Mouse (Mus musculus) bone marrow, adult 2 months (tissue): ENCODE results near the gene Fggy. TPM values are rescaled to one million over a fixed set of nuclear protein-coding genes. Genes with fewer than 3 reads are reported as not detected.

Experiments
- H3K27ac ChIP-seq: fragments of 200-500 bp; 2 replicates; pipeline ENCODE4 v1.5.1; 2012; ENCODE audit warnings: low read depth, mild to moderate bottlenecking, control low read depth, inconsistent platforms, low read length; ENCODE audit not compliant: control insufficient read depth, poor library complexity, insufficient read depth
- H3K4me1 ChIP-seq: fragments of 200-500 bp; 2 replicates; pipeline ENCODE4 v1.6.1; 2011; ENCODE audit warnings: low read length; ENCODE audit not compliant: control insufficient read depth, insufficient read depth
- H3K4me3 ChIP-seq: fragments of 200-500 bp; replicated peaks from 2 replicates; pipeline ENCODE3; 2011; ENCODE audit warnings: mild to moderate bottlenecking, low read depth, low read length, control low read depth; ENCODE audit not compliant: control insufficient read depth
- CTCF ChIP-seq: fragments of 200-500 bp; IDR thresholded peaks from 2 replicates; pipeline ENCODE4 v1.5.1; 2011; ENCODE audit warnings: low read length, control low read depth; ENCODE audit not compliant: control insufficient read depth, insufficient read depth
- POLR2A ChIP-seq: fragments of 200-500 bp; IDR thresholded peaks from 2 replicates; pipeline ENCODE4 v1.6.1; 2011; ENCODE audit warnings: low read depth, mild to moderate bottlenecking, control low read depth, low read length, borderline replicate concordance; ENCODE audit not compliant: control insufficient read depth
- WGBS: fragments of 180-500 bp; shearing (Covaris S2); methylation state at CpG from one replicate; pipeline ENCODE4 v1.1.7; 2018; 5-methylcytosine and 5-hydroxymethylcytosine counted together
- polyA plus RNA-seq: library from polyadenylated mRNA; stranded (reverse); fragments of >200 nt; gene quantifications from 2 replicates; pipeline ENCODE4 v1.2.4, GENCODE M21; 2011; ENCODE audit warnings: low replicate concordance; ENCODE audit not compliant: missing spikeins, insufficient read depth, insufficient read length

Fggy gene
- polyA plus RNA-seq, 1 experiment = 6.5 TPM

DNA sequence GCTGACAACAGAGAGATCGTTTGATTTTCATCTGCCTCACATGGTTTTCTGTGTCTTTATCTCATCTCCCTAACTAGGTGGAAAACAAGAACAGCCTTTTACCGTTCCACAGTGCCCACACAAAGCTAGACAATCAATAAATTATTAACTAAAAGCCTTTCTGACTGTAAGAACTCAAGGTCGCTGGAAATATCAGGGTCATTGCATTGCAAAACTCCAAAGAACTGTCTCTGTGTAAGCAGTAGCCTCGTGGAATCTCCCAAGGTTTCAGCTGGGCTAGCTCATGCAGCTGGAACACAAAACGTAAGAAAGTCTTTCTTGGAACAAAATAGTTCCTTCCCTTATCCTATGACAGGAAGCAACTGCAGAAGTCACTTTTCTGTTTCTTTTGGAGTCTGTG lies 180.9 kb downstream of the Fggy start:
- Histone ChIP-seq H3K27ac (no peak overlapping the region), H3K4me3 (no peak overlapping the region), H3K4me1 (no peaks in the 10 kb centered on the region)
- WGBS = 59% methylated on average over 5 of the region's 5 CpGs
- TF ChIP-seq CTCF = no peak
- no peak for TF ChIP-seq POLR2A

DNA sequence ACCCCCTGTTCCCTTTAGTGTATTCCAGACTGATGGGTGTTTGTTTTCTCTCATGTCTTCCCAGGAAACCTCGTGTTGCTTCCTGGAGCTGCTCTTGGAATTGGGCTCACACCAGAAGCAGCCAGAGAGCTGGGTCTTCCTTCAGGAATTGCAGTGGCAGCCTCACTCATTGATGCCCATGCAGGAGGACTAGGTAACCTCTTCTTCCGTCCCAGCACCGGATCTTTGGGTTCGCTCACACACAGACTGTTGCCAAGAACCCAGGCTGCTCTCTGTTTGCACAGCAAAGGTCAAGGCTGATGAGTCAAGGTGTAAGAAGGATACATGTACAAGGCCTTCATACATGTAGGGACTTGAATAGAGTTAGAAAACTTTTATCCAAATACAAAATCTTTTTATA lies 181.4 kb downstream of the Fggy start:
- Histone ChIP-seq H3K27ac (no peak overlapping the region), H3K4me1 (no peaks in the 10 kb centered on the region), H3K4me3 (no peak overlapping the region)
- TF ChIP-seq CTCF = no peak
- no peak for TF ChIP-seq POLR2A
- WGBS = 85% methylated on average over 4 of the region's 4 CpGs

DNA sequence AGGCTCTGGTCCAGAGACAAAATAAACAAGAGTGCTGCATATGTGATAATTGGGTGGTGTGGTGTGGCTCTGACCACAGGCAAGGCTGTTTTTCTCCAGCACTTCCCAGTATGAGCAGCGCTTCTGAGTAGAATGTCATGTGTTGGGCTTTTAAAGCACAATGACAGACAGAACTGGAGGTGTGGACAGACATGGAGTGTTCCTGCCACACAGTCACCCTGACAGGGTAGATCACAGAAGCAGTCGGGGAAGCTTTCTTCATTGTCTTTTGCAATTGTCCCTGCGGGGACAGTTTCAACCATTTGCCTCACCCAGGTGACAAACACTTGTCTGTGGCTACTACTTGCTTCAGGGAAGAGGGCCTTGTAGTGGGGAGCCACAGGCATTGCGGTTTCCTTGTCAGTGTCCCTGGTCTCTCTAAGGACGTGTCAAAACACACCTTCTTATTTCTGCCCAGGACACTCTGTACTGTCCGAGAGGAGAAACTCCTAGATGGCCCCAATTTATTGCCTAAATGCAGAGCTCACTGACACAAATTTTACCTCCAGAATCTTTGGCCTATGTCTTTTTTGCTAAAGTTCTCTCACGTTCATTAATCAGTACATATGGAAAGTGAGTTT lies 183.9 kb downstream of the Fggy start:
- H3K4me1 ChIP-seq = peaks cover 2% of the 10 kb centered on the region; the same call in 1 of the 2 replicates
- peak overlapping the region; percentile 56 for H3K27ac ChIP-seq
- WGBS = 38% methylated on average over 7 of the region's 7 CpGs
- H3K4me3 ChIP-seq = no peak overlapping the region
- no peak for TF ChIP-seq CTCF
- no peak for TF ChIP-seq POLR2A

DNA sequence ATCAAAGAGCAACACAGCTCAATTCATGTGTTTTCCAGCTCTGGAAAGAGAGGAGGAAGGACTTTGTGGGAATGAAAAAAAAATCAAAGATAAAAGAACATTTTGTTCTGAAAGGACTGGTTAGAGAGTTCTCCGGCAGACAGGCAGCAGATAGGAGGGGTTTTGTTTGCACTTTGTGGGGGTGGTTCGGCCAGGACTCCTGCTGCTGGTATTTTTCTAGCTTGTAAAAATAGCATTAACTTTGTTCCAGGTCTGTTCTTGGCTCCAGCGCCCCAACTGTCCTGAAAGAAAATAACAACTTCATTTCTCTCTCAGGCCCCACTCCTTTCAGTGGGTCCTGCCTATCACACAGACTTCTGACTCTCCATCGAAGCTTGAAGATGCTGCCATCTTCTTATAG lies 185.7 kb downstream of the Fggy start:
- TF ChIP-seq POLR2A (no peak), CTCF (no peak)
- no peak overlapping the region for H3K4me3 ChIP-seq
- H3K4me1 ChIP-seq = peaks cover 2% of the 10 kb centered on the region; the same call in 1 of the 2 replicates
- WGBS = 71% methylated on average over 4 of the region's 4 CpGs
- H3K27ac ChIP-seq = no peak overlapping the region

DNA sequence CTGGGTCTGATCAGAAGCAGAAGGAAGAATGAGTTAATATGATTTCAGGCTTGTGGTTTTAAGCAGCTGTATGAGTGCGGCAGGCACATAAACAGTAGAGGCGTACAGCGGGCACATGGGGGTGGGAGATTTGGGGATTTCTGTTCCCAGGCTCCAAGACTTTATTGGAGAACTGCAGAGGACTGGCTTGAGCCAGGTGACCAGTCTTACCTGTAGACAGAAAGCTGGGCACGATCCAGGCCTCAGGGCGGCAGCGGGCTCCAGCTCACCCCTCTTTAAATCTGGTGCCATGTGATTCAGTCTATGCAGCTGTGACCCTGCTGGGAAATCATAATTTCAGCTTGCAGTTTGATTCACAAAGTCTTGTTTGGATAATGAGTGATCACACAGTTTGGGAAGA lies 189.6 kb downstream of the Fggy start:
- H3K27ac ChIP-seq = no peak overlapping the region
- no peak overlapping the region for H3K4me3 ChIP-seq
- TF ChIP-seq CTCF (no peak), POLR2A (no peak)
- WGBS = 53% methylated on average over 6 of the region's 6 CpGs
- H3K4me1 ChIP-seq = peaks cover 2% of the 10 kb centered on the region; the same call in 1 of the 2 replicates

DNA sequence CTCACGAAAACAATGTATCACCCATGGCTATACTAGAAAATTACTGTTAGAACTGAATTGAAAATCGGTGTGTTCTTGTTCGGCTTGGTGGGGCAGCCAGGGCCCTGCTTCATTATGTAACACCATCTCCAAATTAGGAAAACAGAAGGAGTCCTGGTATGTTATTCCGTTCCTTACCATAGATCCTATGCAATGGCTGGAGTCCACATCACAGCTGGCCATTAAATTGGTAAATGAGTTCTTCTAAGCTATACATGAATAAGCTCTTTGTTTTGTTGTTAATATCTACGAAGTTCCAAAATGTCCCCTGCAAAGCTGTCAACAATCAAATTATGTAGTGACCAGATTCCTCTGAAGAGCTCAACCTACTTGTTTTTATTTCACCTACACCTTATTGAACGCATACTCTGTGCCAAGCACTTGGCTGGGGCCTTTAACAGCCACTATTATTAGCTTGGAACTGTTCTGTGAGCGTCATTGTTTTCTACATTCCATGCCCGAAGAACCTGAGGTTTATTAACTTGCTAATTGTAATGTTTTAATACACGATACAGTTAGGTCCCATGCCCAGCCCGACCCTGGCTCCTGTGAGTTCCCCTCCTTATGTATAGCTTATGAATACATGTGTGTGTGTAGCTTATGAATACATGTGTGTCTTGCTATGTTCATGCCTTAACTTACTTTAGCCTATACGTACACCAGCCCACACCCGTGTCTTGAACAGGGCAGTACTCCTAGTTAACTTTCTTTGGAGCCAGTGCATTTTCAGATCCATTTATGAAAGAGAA lies 190.3 kb downstream of the Fggy start:
- H3K4me3 ChIP-seq = no peak overlapping the region
- TF ChIP-seq CTCF (no peak), POLR2A (no peak)
- 85% methylated on average over 12 of the region's 12 CpGs for WGBS
- no peak overlapping the region for H3K27ac ChIP-seq
- H3K4me1 ChIP-seq = peaks cover 2% of the 10 kb centered on the region; the same call in 1 of the 2 replicates

DNA sequence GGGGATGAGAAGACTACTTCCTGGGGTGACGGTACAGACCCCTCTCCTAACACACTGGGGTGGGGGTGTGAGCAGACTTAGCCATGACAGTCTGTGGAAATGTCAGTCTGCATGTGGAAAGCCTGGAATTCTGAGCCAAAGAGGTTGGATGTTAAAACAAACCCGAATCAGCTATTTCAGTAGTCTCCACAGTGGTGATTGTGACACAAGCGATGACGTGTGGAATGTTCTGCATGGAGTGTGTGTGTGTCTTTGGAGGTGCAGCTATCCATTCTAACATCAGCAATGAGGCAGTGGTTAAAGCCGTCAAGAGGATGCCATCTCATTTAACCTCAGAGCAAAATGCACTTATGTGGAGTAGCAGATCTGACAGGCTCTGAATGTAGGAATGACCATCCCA lies 192.9 kb downstream of the Fggy start:
- no peak for TF ChIP-seq CTCF
- TF ChIP-seq POLR2A = no peak
- Histone ChIP-seq H3K27ac (no peak overlapping the region), H3K4me1 (no peaks in the 10 kb centered on the region), H3K4me3 (no peak overlapping the region)
- 82% methylated on average over 5 of the region's 5 CpGs for WGBS

DNA sequence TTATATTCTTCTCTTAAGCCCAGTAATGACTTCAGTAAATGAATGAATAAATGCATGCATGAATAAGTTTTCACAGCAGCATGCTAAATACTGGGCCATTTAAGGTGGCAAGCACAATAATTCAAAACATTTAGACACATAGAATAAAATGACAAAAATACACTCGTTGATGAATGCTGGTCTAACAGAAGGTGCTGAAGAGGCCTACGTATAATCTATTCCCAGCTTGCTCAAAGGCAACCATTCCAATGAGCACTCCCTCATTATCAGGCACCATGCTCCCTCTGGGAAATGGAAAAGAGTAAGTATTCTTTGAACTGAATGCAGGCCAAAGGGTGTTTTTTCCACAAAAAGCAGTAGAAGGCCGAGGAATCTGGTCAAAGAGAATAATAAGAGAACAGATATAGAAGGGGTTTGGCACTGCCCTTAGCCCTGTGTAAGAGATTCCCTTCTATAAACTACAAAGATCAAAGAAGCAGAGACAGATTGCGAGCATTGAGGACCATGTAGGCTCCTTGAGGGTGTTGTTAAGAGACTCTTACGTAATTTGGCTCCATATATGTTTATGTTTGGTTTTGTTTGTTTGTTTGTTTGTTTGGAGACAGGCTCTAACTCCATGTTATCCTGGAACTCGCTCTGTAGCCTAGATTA lies 195.4 kb downstream of the Fggy start:
- Histone ChIP-seq H3K27ac (no peak overlapping the region), H3K4me3 (no peak overlapping the region), H3K4me1 (no peaks in the 10 kb centered on the region)
- TF ChIP-seq CTCF (no peak), POLR2A (no peak)
- 77% methylated on average over 6 of the region's 6 CpGs for WGBS
